Mouse (Mus musculus): ENCODE data around the gene Celf2. TPM values are rescaled to one million over a fixed set of nuclear protein-coding genes. Genes with fewer than 3 reads are reported as not detected.

Celf2 gene
- total RNA-seq, 2 experiments from 2014 or later, result 486 to 531 TPM

DNA sequence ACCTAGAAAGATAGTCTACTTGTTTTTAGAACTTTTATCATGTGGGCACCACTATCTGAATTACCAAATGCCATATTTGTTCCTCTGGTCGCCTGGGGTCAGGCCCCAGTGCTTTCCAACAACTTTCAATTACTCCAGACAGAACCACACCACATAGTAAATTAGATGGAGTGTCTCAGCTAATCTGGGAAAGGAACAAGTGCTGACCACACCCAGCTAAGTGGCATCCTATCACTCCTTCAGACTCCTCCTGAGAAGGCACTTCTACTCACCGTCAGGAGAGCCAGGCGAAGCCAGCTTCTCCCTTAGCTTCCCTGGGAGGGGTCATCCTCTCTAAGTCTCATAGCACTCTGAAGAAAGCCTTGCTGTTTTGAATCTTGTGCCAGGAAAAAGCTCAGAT, 835.9 kb downstream of the Celf2 start:
- DNase-seq, result no peak

DNA sequence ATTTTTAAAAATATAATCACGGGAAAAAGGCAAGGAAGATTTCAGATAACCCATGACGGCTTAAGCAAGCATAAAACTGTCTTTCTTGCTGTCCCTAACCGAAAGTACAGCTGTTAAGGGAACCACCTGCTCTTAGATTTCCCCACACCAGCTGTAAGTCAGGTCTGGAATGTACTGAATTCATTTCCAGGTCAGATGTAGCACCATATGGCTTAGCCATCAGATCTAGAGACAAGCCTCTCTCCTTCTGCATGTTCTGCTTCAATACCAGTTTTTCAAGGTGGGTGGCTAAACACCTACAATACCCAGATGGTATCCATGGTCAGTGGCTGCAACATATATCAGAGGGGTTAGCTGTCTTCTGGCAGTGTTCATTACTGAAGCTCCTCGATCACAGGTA, 841.8 kb downstream of the Celf2 start:
- DNase-seq, result peak in 1 of 2 experiments; percentile 26

DNA sequence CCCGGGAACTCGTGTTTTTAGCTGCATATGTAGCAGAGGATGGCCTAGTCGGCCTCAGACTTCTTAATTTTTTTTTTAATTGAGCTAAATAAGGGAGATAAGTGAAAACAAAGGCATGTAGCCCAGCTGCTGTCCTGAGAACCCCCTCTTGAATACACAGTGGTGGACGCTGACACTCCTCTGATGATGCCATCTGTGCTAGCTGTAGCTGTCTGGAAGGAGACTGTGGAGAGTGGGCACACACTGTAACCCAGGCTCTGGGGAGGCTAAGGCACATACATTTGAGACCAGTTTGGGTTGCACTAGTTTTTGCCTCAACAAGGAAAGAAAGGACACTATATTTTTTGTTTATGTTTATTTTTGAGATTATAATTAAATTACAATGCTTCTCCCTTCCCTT, 849.5 kb downstream of the Celf2 start:
- no peak for DNase-seq

DNA sequence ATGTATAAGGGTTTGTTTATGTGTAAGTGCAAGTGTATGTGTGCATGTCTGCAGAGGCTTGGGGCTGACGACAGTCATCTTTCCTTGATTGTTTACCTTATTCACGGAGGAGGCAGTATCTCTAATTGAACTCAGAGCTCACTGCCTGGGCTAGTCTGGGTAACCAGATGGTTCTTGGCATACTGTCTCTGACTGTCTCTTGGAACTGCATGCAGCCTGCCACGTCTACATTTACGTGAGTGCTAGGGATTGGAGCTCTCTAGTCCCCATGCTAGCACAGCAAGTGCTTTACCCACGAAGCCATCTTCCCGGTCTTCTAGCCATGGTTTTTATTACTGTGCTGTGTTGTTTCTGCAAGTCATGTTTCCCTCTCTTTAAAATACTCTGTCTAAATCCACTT, 855.6 kb downstream of the Celf2 start:
- DNase-seq, result no peak

DNA sequence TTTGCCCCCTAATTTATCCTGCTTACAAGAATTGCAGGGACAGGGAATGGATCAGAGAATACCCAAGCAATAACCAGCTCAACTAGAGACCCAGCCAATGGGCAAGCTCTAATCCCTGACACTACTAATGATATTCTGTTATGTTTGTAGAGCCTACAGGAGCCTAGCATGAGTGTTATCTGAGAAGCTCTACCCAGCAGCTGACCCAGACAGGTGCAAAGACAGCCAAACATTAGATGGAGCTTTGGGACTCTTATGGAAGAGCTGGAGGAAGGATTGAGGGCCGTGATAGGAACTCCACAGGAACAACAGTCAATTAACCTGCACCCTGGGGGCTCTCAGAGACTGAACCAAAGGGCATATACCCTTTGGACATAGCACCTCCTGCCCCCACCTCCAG, 857.7 kb downstream of the Celf2 start:
- DNase-seq, result no peak

DNA sequence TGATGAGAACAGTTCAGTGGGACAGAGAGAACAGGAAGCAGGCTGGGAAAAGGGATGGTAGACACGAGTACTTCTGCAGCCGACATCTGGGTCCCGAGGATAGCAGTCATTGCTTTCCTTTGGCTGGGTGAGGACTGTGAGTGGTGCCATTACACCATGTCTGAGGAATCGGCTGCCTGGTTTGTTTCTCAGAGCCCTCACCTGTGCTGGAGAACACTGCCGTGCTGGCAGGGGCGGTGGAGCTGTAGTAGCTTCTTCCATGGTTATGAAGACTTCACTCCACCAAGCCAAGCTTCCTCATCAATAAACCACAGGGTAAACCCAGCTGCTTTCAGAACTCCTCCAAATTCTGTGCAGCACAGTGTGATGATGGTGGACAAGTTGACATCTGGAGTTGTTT, 860.5 kb downstream of the Celf2 start:
- no peak for DNase-seq

DNA sequence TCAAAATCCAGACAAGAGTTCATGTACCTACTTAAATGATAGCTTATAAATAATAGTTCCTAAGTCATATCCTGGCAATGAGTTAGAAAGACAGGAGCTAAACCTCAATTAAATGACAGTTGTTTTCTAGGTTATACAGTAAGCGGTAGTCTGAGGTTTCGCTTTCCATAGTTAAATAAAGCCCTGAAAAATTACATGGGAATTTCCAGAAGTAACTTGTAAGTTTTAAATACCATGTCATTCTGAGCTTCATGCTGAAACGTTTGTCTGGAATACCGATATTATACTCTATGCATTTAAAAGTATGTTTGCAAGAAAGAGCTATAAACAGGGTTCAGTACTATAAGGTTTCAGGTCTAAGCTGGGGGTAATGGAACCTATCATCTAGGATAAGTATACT, 862.3 kb downstream of the Celf2 start:
- DNase-seq, result no peak

DNA sequence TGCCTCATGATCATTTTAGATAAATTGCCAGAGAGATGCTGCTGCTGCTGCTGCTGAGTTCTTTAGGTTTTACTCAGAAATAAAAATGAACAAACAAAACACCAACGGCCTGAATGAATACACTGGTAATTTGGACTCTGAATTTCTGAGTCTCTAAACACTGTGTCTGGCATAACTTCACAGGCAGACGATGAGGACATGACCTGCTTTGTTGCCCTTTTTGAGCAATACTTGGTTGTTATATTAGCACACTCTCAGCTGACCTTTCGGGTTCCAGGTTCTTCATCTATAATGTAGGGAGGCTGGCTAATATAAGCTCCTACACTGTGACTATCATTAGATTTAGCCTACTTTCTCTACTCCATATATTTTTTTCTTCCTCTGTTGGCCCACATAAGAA, 863.0 kb downstream of the Celf2 start:
- no peak for DNase-seq

DNA sequence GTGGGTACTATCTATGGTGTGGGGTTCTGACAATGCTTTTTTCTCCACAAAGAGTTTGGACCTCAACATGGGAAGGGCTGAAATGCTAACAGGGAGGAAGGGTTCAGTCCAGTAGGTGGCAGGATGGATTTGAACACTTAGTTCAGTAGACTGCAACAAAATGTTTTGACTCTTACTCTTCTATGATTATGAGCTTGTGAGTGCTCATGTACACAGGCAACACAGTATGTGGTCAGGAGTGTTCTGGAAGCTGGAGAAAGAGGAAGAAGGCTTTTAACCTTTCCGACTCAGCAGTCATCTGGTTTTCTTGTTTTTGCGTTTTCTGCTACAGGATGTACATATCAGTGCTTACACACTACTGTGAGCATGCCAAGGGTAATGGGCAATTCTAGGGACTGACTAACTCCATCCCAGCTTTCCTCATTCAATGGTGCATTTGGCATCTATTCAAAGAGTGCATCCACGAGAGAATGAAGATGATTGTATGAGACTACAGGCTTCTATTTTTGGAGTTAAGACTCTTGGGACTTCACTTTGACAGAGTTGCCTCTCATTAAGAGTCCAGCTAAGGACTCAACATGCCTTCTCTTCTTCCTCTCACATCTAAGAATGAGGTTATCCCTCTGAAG, 867.0 kb downstream of the Celf2 start:
- no peak for DNase-seq

DNA sequence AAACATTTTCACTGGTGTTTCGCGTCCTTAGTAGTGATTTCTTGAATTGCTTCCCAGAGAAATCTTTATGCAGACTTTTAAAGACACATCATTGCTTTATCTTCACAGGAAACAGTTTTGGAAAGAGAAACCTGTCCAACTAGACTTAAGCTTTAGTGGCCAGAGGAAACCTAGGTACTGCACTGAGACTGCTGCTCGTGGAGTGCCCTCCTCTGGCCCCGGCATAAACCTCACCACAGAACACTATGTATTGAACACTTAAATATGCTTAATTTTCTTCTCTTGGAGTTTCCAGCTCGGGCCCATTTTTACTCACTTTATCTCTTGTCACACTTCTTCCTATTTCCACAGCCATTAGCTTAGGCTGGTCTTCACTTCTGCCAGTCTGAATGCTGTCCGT, 870.0 kb downstream of the Celf2 start:
- no peak for DNase-seq

DNA sequence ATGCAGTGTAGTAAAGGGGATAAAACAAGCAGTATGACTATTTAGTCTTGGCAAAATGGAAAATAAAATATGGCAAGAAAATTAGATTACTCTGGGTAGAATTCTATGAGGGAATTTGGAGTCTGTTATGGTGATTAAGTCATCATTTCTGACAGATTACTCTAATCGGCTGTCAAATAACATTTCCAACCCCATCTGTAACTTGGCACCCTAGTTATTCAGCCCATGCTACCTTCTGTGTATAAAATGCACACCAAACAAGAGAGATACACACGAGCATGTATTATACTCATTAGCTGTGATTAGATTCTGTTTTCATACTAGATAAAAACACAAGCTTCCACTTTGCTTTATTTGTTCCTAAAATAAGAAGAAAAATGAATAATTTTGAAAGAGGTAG, 872.2 kb downstream of the Celf2 start:
- DNase-seq, result no peak

DNA sequence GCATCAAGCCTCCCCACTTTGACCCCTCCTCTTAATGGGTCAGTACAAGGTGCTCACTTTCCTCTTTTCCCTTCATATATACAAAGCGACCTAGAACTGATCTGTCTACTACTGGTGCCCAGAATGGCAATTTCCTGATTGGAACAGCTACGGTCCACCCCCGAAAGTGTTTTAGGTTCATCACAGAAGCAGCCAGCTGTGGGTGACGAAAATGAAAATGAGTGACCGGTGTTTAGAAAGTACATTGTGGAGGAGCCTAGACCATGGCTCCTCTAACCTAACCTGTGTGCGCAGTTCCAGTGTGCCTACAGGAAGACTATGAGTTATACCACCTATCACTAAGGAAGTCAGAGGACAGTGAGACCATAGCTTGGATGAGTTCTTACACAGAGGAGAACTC, 874.5 kb downstream of the Celf2 start:
- no peak for DNase-seq

DNA sequence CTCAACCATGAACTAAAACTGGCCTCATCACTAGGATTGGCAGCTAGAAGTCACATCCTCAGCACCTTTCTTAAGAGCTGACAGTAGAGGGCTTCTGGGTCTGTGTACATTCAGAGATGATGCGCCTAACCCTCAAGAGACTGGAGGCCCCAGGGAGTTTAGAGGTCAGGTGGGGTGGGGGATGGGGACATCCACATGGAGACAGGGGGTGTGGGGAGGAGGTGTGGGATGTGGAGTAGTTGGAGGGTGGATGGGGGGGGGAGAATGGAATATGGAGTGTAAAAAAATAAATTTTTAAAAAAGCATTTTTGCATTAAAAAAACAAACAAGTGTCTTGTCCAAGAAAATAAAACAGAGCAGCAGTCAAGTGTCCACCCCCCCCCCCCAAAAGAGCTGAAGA, 876.2 kb downstream of the Celf2 start:
- no peak for DNase-seq

DNA sequence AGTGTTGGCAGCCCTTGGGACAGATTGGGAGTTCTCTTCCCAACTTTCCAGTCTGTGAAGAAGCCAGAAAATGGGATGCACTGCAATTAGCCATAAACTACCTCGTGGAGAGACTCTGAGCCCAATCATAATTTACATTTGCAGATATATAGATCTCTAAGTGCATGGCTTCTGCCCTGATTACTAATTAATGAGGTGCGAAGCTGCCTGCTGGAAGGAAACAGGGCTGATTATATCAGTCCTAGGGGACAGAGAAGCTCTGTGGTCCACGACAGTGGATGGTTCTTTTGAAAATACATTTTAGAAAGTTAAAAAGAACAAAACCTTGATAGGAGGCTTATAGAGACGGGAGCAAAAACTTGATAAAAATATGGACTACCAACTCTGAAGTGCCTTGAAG, 885.6 kb downstream of the Celf2 start:
- DNase-seq, result no peak

DNA sequence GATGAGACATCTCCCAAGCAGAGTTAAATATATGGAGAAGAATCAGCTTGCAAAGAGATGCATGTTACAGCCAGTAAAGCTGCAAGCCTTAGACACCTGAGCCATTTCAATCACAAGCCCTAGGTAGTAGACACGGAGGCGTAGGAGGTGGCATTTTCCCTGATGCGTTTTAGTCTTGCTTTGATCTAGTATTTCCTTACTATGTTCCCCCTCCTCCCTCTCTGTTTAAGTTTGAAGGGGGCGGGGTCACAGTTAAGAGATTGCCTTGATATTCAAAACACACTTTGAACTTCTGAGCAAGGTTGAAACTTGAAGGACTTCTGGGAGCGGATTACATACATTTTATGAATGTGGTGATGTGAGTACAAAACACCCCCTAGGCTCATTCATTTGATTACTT, 887.3 kb downstream of the Celf2 start:
- DNase-seq, result no peak

DNA sequence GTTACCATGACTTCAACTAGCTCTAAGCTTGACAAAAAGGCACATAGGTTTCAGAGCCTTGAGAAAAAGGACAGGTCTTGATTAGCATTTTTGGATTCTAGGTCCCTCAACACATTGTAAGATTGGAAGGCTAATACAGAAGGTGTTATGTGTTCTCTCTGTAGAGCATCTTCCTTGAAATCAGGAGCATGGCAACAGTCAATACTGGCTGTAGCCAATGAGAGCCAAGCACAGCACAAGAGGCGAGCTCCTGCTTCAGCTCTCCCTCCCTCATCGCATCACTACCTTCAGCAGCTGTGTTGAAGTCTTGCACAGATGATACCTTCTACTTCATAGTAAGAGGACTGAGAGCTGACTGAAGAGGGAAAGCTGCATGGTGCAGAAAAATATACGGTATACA, 890.5 kb downstream of the Celf2 start:
- DNase-seq, result no peak

DNA sequence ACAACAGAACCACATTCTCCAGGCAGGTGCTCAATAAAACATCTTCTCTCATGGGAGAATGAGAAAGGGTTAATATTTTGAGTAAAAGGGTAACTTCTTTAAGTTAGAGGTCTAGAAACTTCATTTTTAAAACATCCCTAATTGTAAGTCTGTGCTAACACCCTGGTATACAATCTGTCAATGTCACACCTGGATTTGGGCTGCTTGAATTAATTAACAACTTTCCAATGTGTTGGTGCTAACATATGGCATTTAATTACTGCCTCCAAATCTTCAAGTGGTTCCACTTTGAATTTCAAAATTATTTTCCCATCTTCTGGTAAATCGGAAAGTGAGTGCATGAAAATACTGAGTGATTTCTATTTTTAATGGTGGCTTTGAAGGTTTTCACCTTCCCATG, 890.9 kb downstream of the Celf2 start:
- DNase-seq, result no peak

DNA sequence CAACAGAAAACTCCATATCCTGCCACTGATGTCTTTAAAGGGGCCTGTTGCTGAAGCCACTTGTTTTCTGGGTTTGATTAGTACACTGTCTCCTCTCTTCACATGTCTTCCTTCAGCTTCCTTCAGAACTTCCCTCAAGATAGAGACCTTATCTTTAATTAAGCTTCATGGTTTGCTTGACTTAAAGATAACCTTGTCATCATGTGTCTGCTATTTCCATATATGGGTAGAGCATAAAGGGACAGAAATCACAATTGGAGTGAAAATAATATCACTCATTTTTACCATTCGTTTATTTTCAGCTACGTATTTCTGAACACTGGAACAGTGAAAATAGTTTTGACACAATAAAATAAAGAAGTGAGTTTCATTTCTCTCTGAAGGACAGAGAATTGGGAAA, 905.0 kb downstream of the Celf2 start:
- DNase-seq, result no peak

DNA sequence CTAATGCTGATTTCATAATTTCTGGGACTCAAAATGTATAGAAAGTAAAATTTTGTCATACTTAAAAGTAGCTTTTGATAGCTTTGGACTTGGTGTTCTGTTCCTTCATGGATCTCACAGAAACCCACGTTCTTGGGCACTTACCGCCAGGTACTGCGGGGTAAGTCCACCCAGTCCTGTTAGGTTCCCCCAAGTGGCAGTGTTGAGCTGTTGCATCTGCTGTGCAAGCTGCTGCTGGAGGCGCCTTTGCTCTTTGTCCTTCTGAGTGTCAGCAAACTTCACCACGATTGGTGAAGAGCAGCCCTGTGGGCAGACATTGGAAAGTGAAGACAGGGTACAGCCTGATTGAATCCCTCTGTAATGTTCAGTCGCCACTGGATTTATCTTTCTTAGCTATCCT, 905.5 kb downstream of the Celf2 start:
- DNase-seq, result no peak

DNA sequence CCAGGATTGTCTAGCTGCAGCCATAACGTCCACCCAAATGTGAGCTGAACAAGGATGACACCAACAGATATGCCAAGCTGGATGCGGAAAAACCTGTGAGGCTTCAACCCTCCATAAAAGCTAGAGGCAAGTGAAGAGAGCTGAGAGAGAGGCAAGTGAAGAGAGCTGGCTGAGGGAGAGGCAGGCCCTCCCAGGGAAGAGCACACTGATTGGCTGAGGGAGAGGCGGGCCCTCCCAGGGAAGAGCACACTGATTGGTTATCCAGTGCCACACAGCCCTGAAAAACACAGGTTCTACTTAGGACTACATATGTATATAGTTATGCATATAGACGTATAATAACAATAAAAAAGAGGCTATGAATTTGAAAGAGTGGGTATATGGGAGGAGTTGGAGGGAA, 907.2 kb downstream of the Celf2 start:
- DNase-seq, result no peak

DNA sequence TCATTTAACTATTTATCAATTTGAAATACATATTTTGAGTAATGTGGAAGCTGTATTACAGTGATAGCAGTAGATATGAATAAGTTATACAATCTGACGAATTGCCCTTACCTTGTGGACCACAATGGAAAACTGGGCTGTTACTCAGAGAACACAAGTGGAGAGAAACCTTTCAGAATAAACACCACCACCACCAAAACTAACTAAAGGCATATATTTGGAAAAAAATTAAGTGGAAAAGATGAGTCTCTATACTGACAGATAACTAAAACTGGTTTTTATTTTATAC, 910.5 kb downstream of the Celf2 start:
- DNase-seq, result no peak

DNA sequence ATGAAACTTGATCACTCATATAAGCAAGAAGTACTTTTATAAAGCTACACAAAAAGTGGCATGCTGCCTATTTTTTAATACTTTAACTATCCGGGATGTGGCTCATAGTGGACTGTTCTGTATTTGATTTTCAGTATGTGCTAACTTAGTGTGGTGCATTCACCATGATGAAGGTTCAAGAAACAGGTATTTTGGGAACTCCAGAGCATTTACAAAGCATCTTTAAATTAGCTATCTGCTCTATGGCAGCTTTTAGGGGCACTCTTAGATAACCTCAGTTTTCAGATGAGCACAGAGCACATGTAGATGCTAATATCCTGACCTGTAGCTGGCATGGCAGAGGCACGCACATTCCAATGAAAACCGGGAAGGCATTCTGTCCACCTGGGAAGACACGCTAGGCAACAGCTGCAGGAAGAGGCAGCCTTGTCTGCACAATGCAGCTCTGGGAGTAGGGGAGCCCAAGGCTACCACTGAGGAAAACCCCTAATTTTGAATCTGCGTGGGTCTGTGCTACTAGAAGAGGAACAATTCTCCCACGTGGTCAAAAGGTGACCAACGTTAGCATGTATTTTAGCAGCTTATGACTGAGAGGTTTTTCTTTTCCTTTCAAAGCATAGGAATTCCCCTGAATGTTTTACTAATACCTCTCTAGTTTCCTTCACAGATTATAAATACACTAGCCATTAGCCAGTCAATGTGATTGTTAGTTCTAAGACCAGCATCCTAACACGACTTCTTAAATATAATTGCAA, 911.1 kb downstream of the Celf2 start:
- no peak for DNase-seq

DNA sequence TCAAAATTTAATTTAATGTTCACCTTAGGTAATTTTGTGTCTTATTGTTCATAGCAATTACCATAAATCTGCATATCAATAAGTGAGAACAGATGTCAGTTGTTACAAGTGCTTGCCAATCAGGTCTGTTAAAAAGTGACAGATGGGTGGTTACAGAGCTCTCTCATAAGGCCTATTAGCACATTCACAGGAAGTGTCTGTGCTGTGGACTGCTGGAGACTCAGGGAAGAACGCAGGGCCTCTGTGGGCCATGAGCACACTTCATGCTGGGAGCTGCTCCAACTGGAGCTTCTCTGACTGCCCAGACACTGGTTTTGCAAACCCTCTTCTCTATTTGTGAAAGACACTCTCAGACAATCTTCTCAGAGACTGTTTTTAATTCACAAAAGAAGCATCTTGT, 914.6 kb downstream of the Celf2 start:
- peak; percentile 57 to 58 for DNase-seq

DNA sequence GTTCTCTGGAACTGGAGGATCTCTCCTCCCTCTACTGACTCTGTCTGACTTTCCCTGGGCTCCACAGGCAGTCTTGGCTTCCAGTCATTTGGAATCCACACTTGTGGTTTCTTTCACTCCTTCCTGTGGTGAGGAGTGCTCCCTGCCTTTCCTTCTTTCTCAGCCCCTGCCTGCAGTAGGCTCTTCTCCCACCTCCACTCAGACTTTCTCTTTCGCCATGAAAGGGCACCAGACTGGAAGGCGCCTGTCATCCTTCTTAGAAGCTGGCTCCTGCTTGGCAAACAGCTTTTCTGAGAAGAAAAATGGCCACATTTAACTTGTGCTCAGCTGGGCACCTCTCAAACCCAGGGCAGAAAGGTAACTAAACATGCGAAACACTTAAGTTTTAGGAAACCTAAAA, 915.2 kb downstream of the Celf2 start:
- DNase-seq, result no peak

DNA sequence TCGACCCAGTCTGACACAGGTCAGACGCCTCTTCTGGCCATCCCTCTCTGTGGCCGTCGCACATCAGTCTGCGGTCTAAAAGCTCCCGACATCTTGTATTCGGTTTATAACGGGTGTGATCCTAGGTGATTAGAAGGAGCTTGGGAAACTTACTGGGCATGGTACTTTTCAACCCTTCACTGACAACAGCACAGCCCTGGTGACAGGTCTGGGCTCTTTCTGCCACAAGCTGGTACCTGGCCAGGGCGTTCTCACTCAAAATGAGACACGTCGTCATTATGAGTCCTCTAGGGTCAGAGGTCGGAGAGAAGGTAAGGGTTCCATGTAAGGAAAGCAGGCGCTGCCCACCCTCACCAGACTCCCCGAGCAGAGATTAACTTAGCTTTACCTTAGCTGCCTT, 915.6 kb downstream of the Celf2 start:
- no peak for DNase-seq
